Mouse (Mus musculus): ENCODE results near the gene Igf2bp2. TPM values are rescaled to one million over a fixed set of nuclear protein-coding genes. Genes with fewer than 3 reads are reported as not detected.

Igf2bp2 gene
- polyA plus RNA-seq, 1 experiment from 2014 or later = 102 TPM

GRCm38 (mm10) chr16:22061555-22062160 lies 101.4 kb downstream of the Igf2bp2 start:
- Histone ChIP-seq H3K9ac (ENCODE audit: low read depth, low read length) (no peak overlapping the region), H3K4me3 (ENCODE audit: low read depth, low read length) (no peak overlapping the region), H3K9me3 (replicated peaks; ENCODE audit: control insufficient read depth, low read length) (no peaks in the 10 kb centered on the region), H3K4me2 (no peak overlapping the region), H3K4me1 (ENCODE audit: control insufficient read depth, insufficient read depth, low read length) (no peaks in the 10 kb centered on the region), H3K36me3 (ENCODE audit: control insufficient read depth, insufficient read depth, low read length) (peaks cover 42% of the 10 kb centered on the region), H3K27ac (ENCODE audit: low read depth, low read length) (no peak overlapping the region), H3K27me3 (ENCODE audit: control insufficient read depth, insufficient read depth, low read length) (no peaks in the 10 kb centered on the region)
- 76% methylated on average over 14 of the region's 14 CpGs for WGBS (ENCODE audit: insufficient replicate concordance)
- ATAC-seq (replicated peaks; ENCODE audit: insufficient number of reproducible peaks, low FRiP score, low TSS enrichment) = no peak

- Histone ChIP-seq H3K36me3 (ENCODE audit: control insufficient read depth, insufficient read depth, low read length) (peaks cover 34% of the 10 kb centered on the region), H3K9ac (ENCODE audit: low read depth, low read length) (no peak overlapping the region), H3K4me3 (ENCODE audit: low read depth, low read length) (no peak overlapping the region), H3K9me3 (replicated peaks; ENCODE audit: control insufficient read depth, low read length) (no peaks in the 10 kb centered on the region), H3K27me3 (ENCODE audit: control insufficient read depth, insufficient read depth, low read length) (no peaks in the 10 kb centered on the region), H3K4me2 (no peak overlapping the region), H3K27ac (ENCODE audit: low read depth, low read length) (no peak overlapping the region), H3K4me1 (ENCODE audit: control insufficient read depth, insufficient read depth, low read length) (no peaks in the 10 kb centered on the region)
- ATAC-seq (replicated peaks; ENCODE audit: insufficient number of reproducible peaks, low FRiP score, low TSS enrichment) = no peak
- 88% methylated on average over 10 of the region's 10 CpGs for WGBS (ENCODE audit: insufficient replicate concordance)
Observed at GRCm38 (mm10) chr16:22060416-22060815, 102.7 kb downstream of the Igf2bp2 start.

- H3K27me3 ChIP-seq (ENCODE audit: control insufficient read depth, insufficient read depth, low read length) = no peaks in the 10 kb centered on the region
- no peak for ATAC-seq (replicated peaks; ENCODE audit: insufficient number of reproducible peaks, low FRiP score, low TSS enrichment)
- H3K27ac ChIP-seq (ENCODE audit: low read depth, low read length) = no peak overlapping the region
- peaks cover 28% of the 10 kb centered on the region for H3K36me3 ChIP-seq (ENCODE audit: control insufficient read depth, insufficient read depth, low read length)
- no peaks in the 10 kb centered on the region for H3K9me3 ChIP-seq (replicated peaks; ENCODE audit: control insufficient read depth, low read length)
- 92% methylated on average over 7 of the region's 7 CpGs for WGBS (ENCODE audit: insufficient replicate concordance)
- no peak overlapping the region for H3K9ac ChIP-seq (ENCODE audit: low read depth, low read length)
- no peaks in the 10 kb centered on the region for H3K4me1 ChIP-seq (ENCODE audit: control insufficient read depth, insufficient read depth, low read length)
- no peak overlapping the region for H3K4me2 ChIP-seq
- H3K4me3 ChIP-seq (ENCODE audit: low read depth, low read length) = no peak overlapping the region
Observed at GRCm38 (mm10) chr16:22058871-22059270, 104.2 kb downstream of the Igf2bp2 start.

- Histone ChIP-seq H3K4me2 (no peak overlapping the region), H3K4me1 (ENCODE audit: control insufficient read depth, insufficient read depth, low read length) (no peaks in the 10 kb centered on the region), H3K36me3 (ENCODE audit: control insufficient read depth, insufficient read depth, low read length) (peaks cover 26% of the 10 kb centered on the region), H3K27ac (ENCODE audit: low read depth, low read length) (no peak overlapping the region), H3K9me3 (replicated peaks; ENCODE audit: control insufficient read depth, low read length) (no peaks in the 10 kb centered on the region), H3K27me3 (ENCODE audit: control insufficient read depth, insufficient read depth, low read length) (no peaks in the 10 kb centered on the region), H3K4me3 (ENCODE audit: low read depth, low read length) (no peak overlapping the region), H3K9ac (ENCODE audit: low read depth, low read length) (no peak overlapping the region)
- WGBS (ENCODE audit: insufficient replicate concordance) = 65% methylated on average over 6 of the region's 6 CpGs
- ATAC-seq (replicated peaks; ENCODE audit: insufficient number of reproducible peaks, low FRiP score, low TSS enrichment) = no peak
Observed at GRCm38 (mm10) chr16:22057498-22057897, 105.6 kb downstream of the Igf2bp2 start.

GRCm38 (mm10) chr16:22053411-22053810 lies 109.7 kb downstream of the Igf2bp2 start:
- H3K4me2 ChIP-seq = no peak overlapping the region
- no peaks in the 10 kb centered on the region for H3K27me3 ChIP-seq (ENCODE audit: control insufficient read depth, insufficient read depth, low read length)
- no peak overlapping the region for H3K4me3 ChIP-seq (ENCODE audit: low read depth, low read length)
- H3K36me3 ChIP-seq (ENCODE audit: control insufficient read depth, insufficient read depth, low read length) = no peaks in the 10 kb centered on the region; the same call in 1 of the 2 replicates
- no peak overlapping the region for H3K27ac ChIP-seq (ENCODE audit: low read depth, low read length)
- H3K9ac ChIP-seq (ENCODE audit: low read depth, low read length) = no peak overlapping the region
- no peaks in the 10 kb centered on the region for H3K9me3 ChIP-seq (replicated peaks; ENCODE audit: control insufficient read depth, low read length)
- H3K4me1 ChIP-seq (ENCODE audit: control insufficient read depth, insufficient read depth, low read length) = no peaks in the 10 kb centered on the region
- 94% methylated on average over 21 of the region's 21 CpGs for WGBS (ENCODE audit: insufficient replicate concordance)
- no peak for ATAC-seq (replicated peaks; ENCODE audit: insufficient number of reproducible peaks, low FRiP score, low TSS enrichment)

- WGBS (ENCODE audit: insufficient replicate concordance) = 90% methylated on average over 10 of the region's 10 CpGs
- no peak overlapping the region for H3K27ac ChIP-seq (ENCODE audit: low read depth, low read length)
- no peaks in the 10 kb centered on the region for H3K27me3 ChIP-seq (ENCODE audit: control insufficient read depth, insufficient read depth, low read length)
- H3K9me3 ChIP-seq (replicated peaks; ENCODE audit: control insufficient read depth, low read length) = no peaks in the 10 kb centered on the region
- H3K36me3 ChIP-seq (ENCODE audit: control insufficient read depth, insufficient read depth, low read length) = peaks cover 12% of the 10 kb centered on the region
- no peaks in the 10 kb centered on the region for H3K4me1 ChIP-seq (ENCODE audit: control insufficient read depth, insufficient read depth, low read length)
- H3K4me2 ChIP-seq = no peak overlapping the region
- no peak overlapping the region for H3K9ac ChIP-seq (ENCODE audit: low read depth, low read length)
- ATAC-seq (replicated peaks; ENCODE audit: insufficient number of reproducible peaks, low FRiP score, low TSS enrichment) = no peak
- no peak overlapping the region for H3K4me3 ChIP-seq (ENCODE audit: low read depth, low read length)
Observed at GRCm38 (mm10) chr16:22046739-22047366, 116.2 kb downstream of the Igf2bp2 start.

- no peaks in the 10 kb centered on the region for H3K27me3 ChIP-seq (ENCODE audit: control insufficient read depth, insufficient read depth, low read length)
- H3K27ac ChIP-seq (ENCODE audit: low read depth, low read length) = no peak overlapping the region
- no peak overlapping the region for H3K9ac ChIP-seq (ENCODE audit: low read depth, low read length)
- WGBS (ENCODE audit: insufficient replicate concordance) = 96% methylated on average over 3 of the region's 3 CpGs
- no peak for ATAC-seq (replicated peaks; ENCODE audit: insufficient number of reproducible peaks, low FRiP score, low TSS enrichment)
- H3K4me1 ChIP-seq (ENCODE audit: control insufficient read depth, insufficient read depth, low read length) = no peaks in the 10 kb centered on the region
- H3K4me3 ChIP-seq (ENCODE audit: low read depth, low read length) = no peak overlapping the region
- H3K9me3 ChIP-seq (replicated peaks; ENCODE audit: control insufficient read depth, low read length) = no peaks in the 10 kb centered on the region
- H3K36me3 ChIP-seq (ENCODE audit: control insufficient read depth, insufficient read depth, low read length) = peaks cover 12% of the 10 kb centered on the region
- no peak overlapping the region for H3K4me2 ChIP-seq
Observed at GRCm38 (mm10) chr16:22045930-22046329, 117.2 kb downstream of the Igf2bp2 start.

- Histone ChIP-seq H3K9me3 (replicated peaks; ENCODE audit: control insufficient read depth, low read length) (no peaks in the 10 kb centered on the region), H3K9ac (ENCODE audit: low read depth, low read length) (no peak overlapping the region), H3K4me2 (no peak overlapping the region), H3K27me3 (ENCODE audit: control insufficient read depth, insufficient read depth, low read length) (no peaks in the 10 kb centered on the region), H3K4me1 (ENCODE audit: control insufficient read depth, insufficient read depth, low read length) (no peaks in the 10 kb centered on the region), H3K27ac (ENCODE audit: low read depth, low read length) (no peak overlapping the region), H3K4me3 (ENCODE audit: low read depth, low read length) (no peak overlapping the region), H3K36me3 (ENCODE audit: control insufficient read depth, insufficient read depth, low read length) (peaks cover 12% of the 10 kb centered on the region)
- WGBS (ENCODE audit: insufficient replicate concordance) = 89% methylated on average over 4 of the region's 4 CpGs
- ATAC-seq (replicated peaks; ENCODE audit: insufficient number of reproducible peaks, low FRiP score, low TSS enrichment) = no peak
Observed at GRCm38 (mm10) chr16:22043830-22044229, 119.3 kb downstream of the Igf2bp2 start.

- Histone ChIP-seq H3K27ac (ENCODE audit: low read depth, low read length) (no peak overlapping the region), H3K4me2 (no peak overlapping the region), H3K36me3 (ENCODE audit: control insufficient read depth, insufficient read depth, low read length) (peaks cover 14% of the 10 kb centered on the region), H3K9ac (ENCODE audit: low read depth, low read length) (no peak overlapping the region), H3K4me1 (ENCODE audit: control insufficient read depth, insufficient read depth, low read length) (no peaks in the 10 kb centered on the region), H3K9me3 (replicated peaks; ENCODE audit: control insufficient read depth, low read length) (no peaks in the 10 kb centered on the region), H3K27me3 (ENCODE audit: control insufficient read depth, insufficient read depth, low read length) (no peaks in the 10 kb centered on the region), H3K4me3 (ENCODE audit: low read depth, low read length) (no peak overlapping the region)
- WGBS (ENCODE audit: insufficient replicate concordance) = 90% methylated on average over 1 of the region's 1 CpGs
- no peak for ATAC-seq (replicated peaks; ENCODE audit: insufficient number of reproducible peaks, low FRiP score, low TSS enrichment)
Observed at GRCm38 (mm10) chr16:22039978-22040377, 123.1 kb downstream of the Igf2bp2 start.
